Mouse (Mus musculus) G1E (cell line): Measurements from ENCODE around the gene Agr2.

Source experiments
- CTCF ChIP-seq: IDR thresholded peaks from 2 replicates; pipeline ENCODE4 v1.5.1; 2012; ENCODE audit warnings: low read depth, low read length, inconsistent platforms, mixed read lengths
- GATA1 ChIP-seq: IDR thresholded peaks from 2 replicates; pipeline ENCODE4 v1.6.1; 2012; ENCODE audit warnings: borderline replicate concordance, low read length, inconsistent platforms, mixed read lengths
- GATA2 ChIP-seq: IDR thresholded peaks from 2 replicates; pipeline ENCODE4 v1.6.1; 2012; ENCODE audit warnings: low read depth, low read length, inconsistent platforms, borderline replicate concordance
- POLR2AphosphoS5 ChIP-seq: IDR thresholded peaks from 2 replicates; pipeline ENCODE4 v1.6.1; 2012; ENCODE audit warnings: low read depth, low read length, inconsistent platforms; ENCODE audit not compliant: insufficient replicate concordance
- TAL1 ChIP-seq: conservative IDR thresholded peaks from 2 replicates; pipeline ENCODE4 v1.6.1; 2012; ENCODE audit warnings: low read depth, low read length, inconsistent platforms, mixed read lengths

DNA sequence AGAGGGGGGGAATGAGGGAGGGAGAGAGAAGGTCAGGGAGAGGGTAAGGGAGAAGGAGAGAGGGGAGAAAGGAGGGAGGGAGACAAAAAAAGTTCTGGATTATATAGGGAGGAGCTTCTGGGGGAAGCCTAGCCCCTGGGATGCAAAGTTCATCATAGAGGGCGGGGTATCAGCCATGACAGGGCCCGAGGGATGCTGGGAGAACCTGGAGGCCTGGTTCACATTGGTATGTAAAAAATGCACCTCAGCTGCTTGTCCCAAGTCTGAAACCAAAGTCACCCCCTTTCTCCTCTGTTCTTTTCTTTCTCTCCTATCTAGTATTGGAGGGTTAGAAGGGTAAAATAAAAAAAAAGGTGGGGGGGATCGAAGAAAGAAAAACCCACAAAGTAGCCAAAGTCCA lies 27.4 kb downstream of the Agr2 start:
- TF ChIP-seq CTCF (no peak), POLR2AphosphoS5 (no peak), TAL1 (no peak), GATA1 (no peak), GATA2 (no peak)
